Mouse (Mus musculus) skeletal muscle tissue, adult 2 months (tissue): ENCODE results near the gene Lce1g.

Source experiments
- DNase-seq: peaks from one replicate; pipeline ENCODE4 v3.0.0-alpha.2; 2012; ENCODE audit warnings: low read depth, low spot score

Lce1g gene

GRCm38 (mm10) chr3:92752238-92752637, at the start of gene Lce1g:
Gene Lce1g, minus strand, starts transcription at chr3:92752338.
- DNase-seq, result no peak

GRCm38 (mm10) chr3:92790414-92790813, 38.3 kb upstream of the Lce1g start, which contains the start of gene Lce1j:
Gene Lce1j, minus strand, starts transcription at chr3:92790514.
- no peak for DNase-seq

DNA sequence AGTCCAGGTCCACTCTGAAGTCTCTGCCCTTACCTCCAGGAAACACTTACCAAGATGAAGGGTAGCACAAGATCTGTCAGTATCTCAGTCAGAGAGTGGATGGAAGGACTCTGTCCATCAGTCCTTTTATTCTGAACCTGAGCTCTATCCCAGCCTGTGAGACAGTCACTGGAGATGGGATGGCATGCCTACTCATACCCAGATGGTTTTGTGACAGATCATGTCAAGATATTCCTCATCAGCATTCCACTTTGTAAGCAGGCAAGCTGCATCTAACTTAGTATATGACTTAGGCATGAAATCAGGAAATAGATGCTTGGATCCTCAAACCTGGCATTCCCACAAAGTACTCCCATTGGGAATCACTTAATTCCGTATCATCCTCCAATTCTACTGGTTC, 26.7 kb upstream of the Lce1g start, which contains the start of gene Lce1i:
Gene Lce1i (minus strand): TSS at position 101 of the 400 bp plus-strand sequence.
- DNase-seq, result no peak

GRCm38 (mm10) chr3:92771573-92771972, 19.4 kb upstream of the Lce1g start:
- no peak for DNase-seq

DNA sequence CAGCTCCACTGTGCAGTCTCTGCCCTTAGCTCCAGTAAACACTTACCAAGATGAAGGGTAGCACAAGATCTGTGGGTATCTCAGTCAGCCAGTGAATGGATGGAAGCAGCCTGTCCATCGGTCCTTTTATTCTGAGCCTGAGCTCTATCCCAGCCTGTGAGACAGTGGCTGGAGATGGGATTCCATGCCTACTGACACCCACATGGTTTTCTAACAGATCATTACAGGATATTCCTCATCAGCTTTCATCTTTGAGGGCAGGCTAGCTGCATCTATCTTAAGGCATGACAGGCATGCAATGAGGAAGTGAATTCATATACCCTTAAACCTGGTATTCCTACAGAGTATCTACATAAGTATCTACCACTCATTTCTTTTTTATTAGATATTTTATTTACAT, 12.8 kb upstream of the Lce1g start, which contains the start of gene Lce1h:
Gene Lce1h (minus strand): TSS at position 101 of the 400 bp plus-strand sequence.
- no peak for DNase-seq

DNA sequence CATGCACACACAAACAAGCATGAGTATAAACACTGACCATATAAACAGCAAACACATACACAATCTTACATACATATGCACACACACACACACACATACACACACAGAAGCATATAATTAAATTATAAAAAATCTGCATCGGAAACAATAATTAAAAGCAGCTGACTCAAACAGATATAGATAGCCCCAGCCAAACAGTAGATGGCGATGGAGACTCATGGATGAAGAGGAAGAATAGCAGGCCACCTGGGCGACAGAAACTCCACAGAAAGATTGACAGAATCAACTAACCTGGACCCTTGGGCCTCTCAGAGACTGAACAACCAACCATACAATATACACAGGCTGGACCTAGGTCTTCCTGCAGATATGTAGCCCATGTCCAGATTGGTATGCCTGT, 1.1 kb upstream of the Lce1g start:
- DNase-seq, result no peak

- DNase-seq, result no peak
These were observed 13.1 kb downstream of the Lce1g start, which contains the start of gene Gm38119 for GRCm38 (mm10) chr3:92738996-92739395. Gene Gm38119, minus strand, starts transcription at chr3:92739096.

DNA sequence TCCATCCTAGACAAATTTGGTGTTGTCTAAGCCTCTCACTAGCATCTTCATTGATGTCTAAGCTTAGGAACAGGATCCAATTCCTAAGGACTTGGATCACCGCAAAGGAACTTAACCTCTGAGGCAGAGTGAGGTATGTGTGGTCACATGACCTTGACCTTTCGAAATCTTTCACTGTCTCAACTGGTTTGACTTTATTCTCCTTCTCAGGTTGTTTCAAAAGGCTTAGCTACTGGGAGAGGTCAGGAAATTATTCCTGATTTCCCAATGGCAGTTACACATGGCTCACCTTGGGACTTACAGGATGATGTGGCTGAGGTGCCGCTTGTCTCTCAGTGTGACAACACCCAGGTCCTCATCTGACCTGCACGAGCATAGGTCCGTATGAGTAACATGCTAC, 29.5 kb downstream of the Lce1g start:
- DNase-seq, result no peak

DNA sequence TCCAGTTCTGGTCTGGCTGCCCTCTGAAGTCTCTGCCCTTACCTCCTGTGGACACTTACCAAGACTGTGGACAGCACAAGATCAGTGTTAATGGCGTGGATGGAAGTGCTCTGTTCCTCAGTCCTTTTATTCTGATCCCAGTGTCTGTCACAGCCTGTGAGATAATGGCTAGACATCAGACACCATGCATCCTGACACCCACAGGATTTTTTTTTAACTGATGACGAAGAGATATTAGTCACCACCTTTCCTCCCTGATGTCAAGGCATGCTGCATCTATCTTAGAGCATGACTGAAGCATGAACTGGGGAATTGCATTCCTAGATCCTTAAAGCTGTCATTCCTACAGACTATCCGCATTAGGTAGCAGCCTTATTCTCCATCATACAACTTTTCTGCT, 31.9 kb downstream of the Lce1g start, which contains the start of gene Lce1f:
Gene Lce1f (minus strand): TSS at position 101 of the 400 bp plus-strand sequence.
- DNase-seq, result no peak

GRCm38 (mm10) chr3:92715122-92715521, 37.0 kb downstream of the Lce1g start:
- DNase-seq, result no peak

- no peak for DNase-seq
These were observed 43.2 kb downstream of the Lce1g start, which contains the start of gene Lce1e for GRCm38 (mm10) chr3:92708974-92709373. Gene Lce1e, minus strand, starts transcription at chr3:92709074.
